Mouse (Mus musculus) liver, adult 2 months (tissue): ENCODE measurements at regions not wholly inside any gene's neighbourhood (a gene's known extent, or its start where the extent isn't known, plus 50 kb on each side); places are given as distances from the start of the nearest gene placed in this dataset.

Experiments
- CTCF ChIP-seq: fragments of 200-500 bp; IDR thresholded peaks from 2 replicates; pipeline ENCODE4 v1.5.1; 2011; ENCODE audit warnings: low read depth, low read length, control low read depth
- POLR2A ChIP-seq: fragments of 200-500 bp; IDR thresholded peaks from 2 replicates; pipeline ENCODE4 v1.6.1; 2011; ENCODE audit warnings: low read length, control low read depth; ENCODE audit not compliant: insufficient read depth; ENCODE audit errors: extremely low read depth

DNA sequence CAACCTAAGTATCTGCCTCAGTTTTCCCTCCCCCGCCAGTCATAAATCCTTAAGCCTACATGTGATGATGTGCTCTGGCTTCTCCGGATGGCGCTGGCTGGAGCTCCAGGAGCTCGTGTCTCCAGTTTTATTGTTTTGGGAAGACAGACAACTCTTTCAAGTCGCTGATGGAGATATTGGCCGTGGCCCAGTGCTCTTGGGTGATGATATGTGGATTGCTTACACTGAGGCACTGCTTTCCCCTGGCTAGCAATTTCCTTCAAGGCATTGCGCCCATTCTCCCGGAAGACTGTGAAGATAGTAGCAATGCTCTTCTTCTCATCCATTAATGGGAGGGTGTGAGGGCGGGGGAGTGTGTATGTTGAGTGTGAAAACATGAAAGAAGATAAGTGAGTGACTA, 287.1 kb downstream of the Mtx2 start:
- TF ChIP-seq CTCF (no peak), POLR2A (no peak)
